Mouse (Mus musculus): Measurements from ENCODE around the gene Uspl1. TPM values are rescaled to one million over a fixed set of nuclear protein-coding genes. Genes with fewer than 3 reads are reported as not detected.
A peak's percentile ranks its signal among the peaks of the same experiment; 100 is the strongest.

The Uspl1 gene
- polyA plus RNA-seq, 1 experiment from 2014 or later, result 62.4 TPM

DNA sequence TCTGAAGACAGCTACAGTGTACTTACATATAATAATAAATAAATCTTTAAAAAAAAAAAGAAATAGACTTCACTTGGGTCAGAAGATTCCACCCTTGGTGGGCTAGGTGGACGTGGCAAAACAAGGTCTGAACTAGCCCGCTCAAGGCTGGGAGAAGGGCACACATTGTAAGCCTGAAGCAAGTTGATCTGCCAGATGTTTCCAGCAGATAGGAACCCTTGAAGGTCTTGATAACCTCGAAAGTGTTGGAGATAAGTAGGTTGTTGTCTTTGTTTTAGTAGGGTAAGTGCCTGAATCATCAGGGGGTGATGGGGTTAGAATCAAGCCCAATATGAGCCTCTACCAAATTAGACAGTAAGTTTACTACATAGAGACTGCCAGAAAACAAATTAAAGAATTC is 35.3 kb downstream of the Uspl1 start:
- H3K9me3 ChIP-seq, result no peaks in the 10 kb centered on the region
- no peak overlapping the region for H3K4me2 ChIP-seq
- H3K4me1 ChIP-seq (replicated peaks), result peaks cover 8% of the 10 kb centered on the region
- no peak overlapping the region for H3K4me3 ChIP-seq
- H3K27ac ChIP-seq (replicated peaks), result no peak overlapping the region
- H3K36me3 ChIP-seq, result peaks cover 32% of the 10 kb centered on the region
- no peaks in the 10 kb centered on the region for H3K27me3 ChIP-seq
- 80% methylated on average over 3 of the region's 3 CpGs for WGBS
- H3K9ac ChIP-seq, result no peak overlapping the region
- no peak for ATAC-seq (ENCODE audit: low read depth)

DNA sequence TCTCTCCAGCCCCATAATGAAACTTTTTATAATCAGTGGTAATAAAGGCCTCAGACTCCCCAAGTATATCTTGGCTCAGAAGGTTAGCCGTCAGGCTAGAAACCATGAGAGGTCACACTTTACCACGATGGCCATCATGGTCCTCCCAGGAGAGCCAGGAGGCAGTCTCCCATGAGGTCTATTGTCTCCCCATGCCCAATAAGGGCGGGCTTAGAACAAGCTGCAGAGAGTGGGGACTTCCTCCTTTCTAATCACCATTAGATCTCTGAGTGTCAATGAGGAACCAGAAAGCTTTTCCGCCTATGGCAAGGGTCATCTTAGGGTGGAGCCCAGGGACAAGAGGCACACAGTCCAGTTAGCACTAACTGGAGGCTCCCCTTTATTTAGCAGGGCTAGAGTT is 37.2 kb downstream of the Uspl1 start:
- no peaks in the 10 kb centered on the region for H3K9me3 ChIP-seq
- no peak for ATAC-seq (ENCODE audit: low read depth)
- 90% methylated on average over 4 of the region's 4 CpGs for WGBS

GRCm38 (mm10) chr5:149224666-149225065 is 40.5 kb downstream of the Uspl1 start:
- H3K9me3 ChIP-seq, result no peaks in the 10 kb centered on the region
- H3K9ac ChIP-seq, result no peak overlapping the region
- no peak overlapping the region for H3K4me3 ChIP-seq
- H3K4me1 ChIP-seq (replicated peaks), result peaks cover 22% of the 10 kb centered on the region
- H3K27ac ChIP-seq (replicated peaks), result 0 out of 2 replicates have a peak overlapping the region, but pooled peaks have one; percentile 5
- no peaks in the 10 kb centered on the region for H3K36me3 ChIP-seq
- peak overlapping the region; percentile 11; the same call in 1 of the 2 replicates for H3K4me2 ChIP-seq
- ATAC-seq (ENCODE audit: low read depth), result no peak
- H3K27me3 ChIP-seq, result no peaks in the 10 kb centered on the region
- 18% methylated on average over 7 of the region's 7 CpGs for WGBS

More for the DNA sequence above, 37.2 kb downstream of the Uspl1 start:
- Histone ChIP-seq H3K4me2 (no peak overlapping the region), H3K4me3 (no peak overlapping the region), H3K27me3 (no peaks in the 10 kb centered on the region), H3K27ac (replicated peaks) (no peak overlapping the region), H3K4me1 (replicated peaks) (peaks cover 17% of the 10 kb centered on the region), H3K9ac (no peak overlapping the region), H3K36me3 (peaks cover 14% of the 10 kb centered on the region)

DNA sequence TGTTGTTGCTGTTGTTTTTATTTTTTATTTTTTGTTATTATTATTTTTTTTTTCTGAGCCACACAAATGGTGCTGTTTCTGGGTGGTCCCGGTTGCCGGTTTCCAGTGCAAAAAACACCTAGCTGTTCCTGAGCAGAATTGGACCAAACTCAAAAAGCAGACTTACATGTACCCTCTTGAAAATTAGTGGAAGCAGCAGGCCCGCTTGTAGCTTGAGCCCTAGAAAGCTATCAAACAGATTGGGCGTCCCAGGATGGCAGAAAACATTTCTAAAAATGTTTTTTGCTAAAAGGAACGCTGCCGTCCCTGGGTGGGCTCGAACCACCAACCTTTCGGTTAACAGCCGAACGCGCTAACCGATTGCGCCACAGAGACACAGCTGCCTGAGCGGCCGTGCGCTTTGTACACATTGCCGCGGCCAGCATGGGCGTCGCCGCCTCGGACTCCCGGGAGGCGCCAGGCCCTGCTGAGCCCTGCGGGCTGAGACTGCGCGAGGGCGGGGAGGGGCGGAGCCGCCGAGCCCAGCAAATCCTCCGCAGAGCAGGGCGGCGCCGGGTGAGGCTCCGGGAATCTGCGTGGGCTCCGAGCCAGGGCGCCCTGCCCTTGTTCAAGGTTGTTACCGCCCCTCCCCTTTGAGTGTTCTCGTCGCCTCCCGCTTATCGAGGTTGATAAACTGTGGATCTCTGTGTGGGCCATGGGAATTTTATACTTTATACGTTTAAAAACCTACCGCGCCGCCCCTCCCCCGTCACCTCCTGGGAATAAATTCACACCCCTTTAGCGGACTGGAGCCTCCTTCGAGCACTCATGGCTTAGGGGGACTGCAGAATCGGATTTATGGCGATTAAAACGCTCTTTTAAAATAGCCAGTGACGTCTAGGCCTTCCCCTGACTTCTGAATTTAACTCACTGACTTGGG is 44.8 kb downstream of the Uspl1 start:
- H3K36me3 ChIP-seq, result no peaks in the 10 kb centered on the region
- ATAC-seq (ENCODE audit: low read depth), result peak; percentile 98
- H3K27ac ChIP-seq (replicated peaks), result peak overlapping the region; percentile 92
- no peaks in the 10 kb centered on the region for H3K27me3 ChIP-seq
- H3K4me2 ChIP-seq, result peak overlapping the region; percentile 51
- H3K9me3 ChIP-seq, result no peaks in the 10 kb centered on the region
- H3K4me1 ChIP-seq (replicated peaks), result peaks cover 27% of the 10 kb centered on the region
- H3K9ac ChIP-seq, result peak overlapping the region; percentile 70
- WGBS, result 3% methylated on average over 55 of the region's 55 CpGs
- peak overlapping the region; percentile 49 for H3K4me3 ChIP-seq

DNA sequence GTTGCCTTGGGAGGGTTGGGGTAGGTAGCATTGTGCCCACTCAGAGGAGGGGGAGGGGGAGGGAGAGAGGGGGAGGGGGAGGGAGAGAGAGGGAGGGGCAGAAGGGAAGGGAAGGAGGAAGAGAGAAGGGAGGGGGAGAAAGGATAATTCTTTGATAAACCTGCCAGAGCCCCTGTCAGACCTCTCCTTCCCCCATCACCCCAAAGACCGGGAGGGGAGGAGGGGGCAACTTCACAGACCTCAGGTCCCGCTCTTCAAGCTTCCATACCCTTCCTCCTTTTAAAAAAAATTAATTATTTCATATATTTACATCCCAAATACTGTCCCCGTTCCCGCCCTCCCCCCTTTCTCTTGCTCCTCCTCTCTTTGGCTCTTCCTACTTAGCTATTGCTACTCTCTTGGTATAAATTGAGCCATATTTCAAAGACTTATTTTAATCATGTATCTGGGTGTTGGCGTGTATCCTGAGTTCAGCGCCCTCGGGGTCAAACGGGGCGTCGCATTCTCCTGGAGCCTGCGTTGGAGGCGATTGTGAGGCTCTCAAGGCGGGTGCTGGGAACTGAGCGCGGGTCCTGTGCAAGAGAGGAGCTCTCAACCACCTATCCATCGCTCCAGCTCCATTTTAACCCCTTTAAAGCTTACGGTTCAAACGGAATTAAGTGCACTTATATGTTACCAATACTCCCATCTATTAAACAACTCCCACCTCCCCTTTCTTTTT is 45.6 kb downstream of the Uspl1 start:
- peak overlapping the region; percentile 92 for H3K27ac ChIP-seq (replicated peaks)
- no peaks in the 10 kb centered on the region for H3K27me3 ChIP-seq
- peak overlapping the region; percentile 49 for H3K4me3 ChIP-seq
- H3K4me1 ChIP-seq (replicated peaks), result peaks cover 19% of the 10 kb centered on the region
- H3K9ac ChIP-seq, result peak overlapping the region; percentile 70
- ATAC-seq (ENCODE audit: low read depth), result no peak; the same call in 1 of the 2 replicates
- WGBS, result 68% methylated on average over 18 of the region's 18 CpGs
- no peaks in the 10 kb centered on the region for H3K36me3 ChIP-seq
- H3K4me2 ChIP-seq, result peak overlapping the region; percentile 51
- H3K9me3 ChIP-seq, result no peaks in the 10 kb centered on the region

DNA sequence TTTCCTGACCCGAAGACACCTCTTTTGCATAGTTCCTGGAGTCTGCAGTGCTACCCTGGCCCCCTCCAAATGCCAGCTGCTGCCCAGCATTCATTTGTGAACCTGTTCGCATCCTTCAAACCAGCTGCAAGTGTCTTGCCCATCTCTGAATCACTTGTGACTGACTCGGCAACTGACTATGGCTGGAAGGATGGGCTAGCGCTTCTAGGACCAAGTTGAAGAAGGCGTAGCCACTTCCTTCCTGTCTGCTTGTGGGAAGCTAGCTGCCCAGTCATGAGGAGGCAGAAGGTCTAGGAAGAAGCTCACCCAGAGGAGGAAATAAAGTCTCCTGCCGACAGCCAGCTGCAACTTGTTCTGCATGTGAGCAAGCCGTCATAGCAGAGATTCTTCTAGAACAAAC is 50.9 kb downstream of the Uspl1 start:
- no peak overlapping the region for H3K4me3 ChIP-seq
- no peaks in the 10 kb centered on the region for H3K36me3 ChIP-seq
- H3K27me3 ChIP-seq, result no peaks in the 10 kb centered on the region
- no peak overlapping the region for H3K27ac ChIP-seq (replicated peaks)
- ATAC-seq (ENCODE audit: low read depth), result no peak
- no peak overlapping the region for H3K9ac ChIP-seq
- no peaks in the 10 kb centered on the region for H3K9me3 ChIP-seq
- 88% methylated on average over 7 of the region's 7 CpGs for WGBS
- peaks cover 8% of the 10 kb centered on the region for H3K4me1 ChIP-seq (replicated peaks)
- H3K4me2 ChIP-seq, result no peak overlapping the region

DNA sequence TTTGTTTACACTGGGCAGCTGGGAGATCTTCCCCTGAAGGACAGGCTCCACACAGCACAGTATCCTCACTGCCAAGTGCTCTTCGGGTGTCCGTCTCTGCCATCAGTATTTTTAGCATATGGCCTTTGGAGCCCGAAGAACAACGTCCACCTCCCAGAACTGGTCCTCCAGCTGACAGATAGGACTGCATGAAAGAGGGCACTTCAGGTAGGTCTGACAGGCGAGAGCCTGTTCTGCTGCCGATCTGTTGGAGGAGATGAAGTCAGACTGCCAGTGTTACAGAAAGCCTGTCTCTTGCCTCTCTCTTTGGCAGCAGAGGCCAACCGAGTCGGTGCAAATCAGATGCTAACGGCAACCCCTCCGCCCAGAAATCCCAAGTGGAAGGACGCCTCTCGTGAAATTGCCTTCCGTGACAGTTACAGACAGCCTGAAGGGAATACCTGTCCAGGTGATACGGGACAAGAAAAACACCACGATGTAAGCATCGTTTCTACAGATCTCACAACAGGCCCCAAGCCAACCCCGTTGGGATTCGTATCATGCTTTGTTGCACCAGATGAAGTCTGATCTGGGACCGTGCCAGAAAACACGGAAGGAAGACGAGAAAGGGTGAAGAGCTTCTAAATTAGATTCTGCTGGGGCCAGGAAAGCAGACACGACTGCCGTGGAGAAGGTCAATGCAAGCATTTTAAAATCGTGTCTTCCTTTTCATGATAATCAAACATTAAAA is 53.2 kb downstream of the Uspl1 start:
- Histone ChIP-seq H3K4me1 (replicated peaks) (peaks cover 8% of the 10 kb centered on the region), H3K9me3 (no peaks in the 10 kb centered on the region), H3K27me3 (no peaks in the 10 kb centered on the region), H3K27ac (replicated peaks) (no peak overlapping the region), H3K9ac (no peak overlapping the region), H3K4me2 (no peak overlapping the region), H3K36me3 (no peaks in the 10 kb centered on the region), H3K4me3 (no peak overlapping the region)
- ATAC-seq (ENCODE audit: low read depth), result no peak
- WGBS, result 84% methylated on average over 24 of the region's 24 CpGs

GRCm38 (mm10) chr5:149242467-149242866 is 58.3 kb downstream of the Uspl1 start:
- Histone ChIP-seq H3K9ac (no peak overlapping the region), H3K27ac (replicated peaks) (no peak overlapping the region), H3K36me3 (no peaks in the 10 kb centered on the region), H3K4me1 (replicated peaks) (peaks cover 13% of the 10 kb centered on the region), H3K27me3 (no peaks in the 10 kb centered on the region), H3K4me3 (no peak overlapping the region), H3K9me3 (no peaks in the 10 kb centered on the region), H3K4me2 (no peak overlapping the region)
- 93% methylated on average over 5 of the region's 5 CpGs for WGBS
- no peak for ATAC-seq (ENCODE audit: low read depth)

DNA sequence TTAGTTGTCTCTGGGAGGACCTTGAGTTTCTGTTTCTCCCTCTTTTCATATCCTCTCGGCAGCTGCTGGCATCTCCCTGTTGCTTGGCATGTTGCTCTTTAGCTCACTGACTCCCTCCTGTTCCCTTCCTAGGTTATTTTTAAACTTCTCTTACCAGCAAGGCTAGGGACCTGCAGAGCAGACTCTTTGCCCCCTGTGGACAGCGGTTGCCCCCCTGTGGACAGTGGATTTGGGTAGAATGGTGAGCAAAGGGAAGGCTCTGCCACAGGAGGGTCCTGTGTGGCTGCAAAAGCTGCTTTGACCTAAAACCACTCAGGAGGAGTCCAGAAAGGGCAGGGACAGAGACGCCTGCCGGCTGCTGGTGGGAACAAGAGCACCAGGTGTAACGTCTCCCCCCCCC is 58.9 kb downstream of the Uspl1 start:
- ATAC-seq (ENCODE audit: low read depth), result no peak
- Histone ChIP-seq H3K4me1 (replicated peaks) (peaks cover 13% of the 10 kb centered on the region), H3K9me3 (no peaks in the 10 kb centered on the region), H3K36me3 (no peaks in the 10 kb centered on the region), H3K4me3 (no peak overlapping the region), H3K27me3 (no peaks in the 10 kb centered on the region), H3K27ac (replicated peaks) (no peak overlapping the region), H3K4me2 (no peak overlapping the region), H3K9ac (no peak overlapping the region)
- 39% methylated on average over 5 of the region's 5 CpGs for WGBS

- WGBS, result 52% methylated on average over 9 of the region's 9 CpGs
- no peak for ATAC-seq (ENCODE audit: low read depth)
- peak overlapping the region; percentile 42 for H3K4me2 ChIP-seq
- no peak overlapping the region for H3K27ac ChIP-seq (replicated peaks)
- peak overlapping the region; percentile 47; the same call in 1 of the 2 replicates for H3K9ac ChIP-seq
- H3K27me3 ChIP-seq, result no peaks in the 10 kb centered on the region
- peaks cover 13% of the 10 kb centered on the region for H3K4me1 ChIP-seq (replicated peaks)
- no peak overlapping the region for H3K4me3 ChIP-seq
- no peaks in the 10 kb centered on the region for H3K9me3 ChIP-seq
- no peaks in the 10 kb centered on the region for H3K36me3 ChIP-seq
These were observed 61.3 kb downstream of the Uspl1 start for GRCm38 (mm10) chr5:149245391-149245964.

GRCm38 (mm10) chr5:149245965-149246470 is 61.9 kb downstream of the Uspl1 start:
- 25% methylated on average over 16 of the region's 16 CpGs for WGBS
- Histone ChIP-seq H3K4me3 (0 out of 2 replicates have a peak overlapping the region, but pooled peaks have one; percentile 8), H3K9ac (peak overlapping the region; percentile 47; the same call in 1 of the 2 replicates)

More at GRCm38 (mm10) chr5:149245965-149246470, 61.9 kb downstream of the Uspl1 start:
- peaks cover 13% of the 10 kb centered on the region for H3K4me1 ChIP-seq (replicated peaks)
- H3K27ac ChIP-seq (replicated peaks), result no peak overlapping the region
- H3K9me3 ChIP-seq, result no peaks in the 10 kb centered on the region
- H3K27me3 ChIP-seq, result no peaks in the 10 kb centered on the region
- no peaks in the 10 kb centered on the region for H3K36me3 ChIP-seq
- peak; percentile 59 for ATAC-seq (ENCODE audit: low read depth)
- peak overlapping the region; percentile 42 for H3K4me2 ChIP-seq

All from neural tube, embryonic 13.5 days (tissue).